Mouse (Mus musculus) forelimb bud, embryonic 11.5 days (tissue): ENCODE measurements around the gene Slc35f4.
"Not testable (repeated sequence)": the region's sequence is repeated elsewhere in the genome, so short reads cannot be mapped to it uniquely, and the experiment has no call there.

Experiments
- DNase-seq: peaks from one replicate; pipeline ENCODE4 v3.0.0-alpha.2; 2012; ENCODE audit warnings: low read depth, low spot score

Gene Slc35f4

GRCm38 (mm10) chr14:49278880-49279279 lies 247.0 kb downstream of the Slc35f4 start:
- DNase-seq, result no peak

GRCm38 (mm10) chr14:49278479-49278878 lies 247.4 kb downstream of the Slc35f4 start:
- not testable (repeated sequence) for DNase-seq

GRCm38 (mm10) chr14:49277642-49278041 lies 248.2 kb downstream of the Slc35f4 start:
- DNase-seq, result no peak

- DNase-seq, result no peak
Observed at GRCm38 (mm10) chr14:49275376-49275775, 250.5 kb downstream of the Slc35f4 start.

GRCm38 (mm10) chr14:49265286-49266002 lies 260.4 kb downstream of the Slc35f4 start:
- DNase-seq, result no peak
